Mouse (Mus musculus): ENCODE data around the gene Klk1b21. TPM values are rescaled to one million over a fixed set of nuclear protein-coding genes. Genes with fewer than 3 reads are reported as not detected.

Klk1b21 gene
- polyA plus RNA-seq (2012; rRNA removed; ENCODE audit: low replicate concordance), result not detected in 2 replicates

DNA sequence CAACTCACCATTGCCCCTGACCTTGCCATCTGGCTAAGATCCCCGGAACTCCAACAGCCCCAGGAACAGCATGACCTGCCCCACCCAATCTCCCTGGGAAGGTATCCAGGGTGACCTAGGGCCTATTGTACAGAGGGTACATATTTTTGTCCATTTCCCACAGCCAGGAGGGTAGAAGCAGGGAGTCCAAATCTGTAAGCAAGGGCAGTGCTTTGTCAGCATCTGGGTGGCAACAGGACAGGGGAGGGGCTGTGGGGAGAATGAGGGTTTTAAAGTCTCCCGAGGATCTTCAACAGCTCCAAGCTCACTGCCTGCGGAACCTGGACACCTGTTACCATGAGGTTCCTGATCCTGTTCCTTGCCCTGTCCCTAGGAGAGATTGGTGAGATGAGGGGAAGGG, at the start of gene Klk1b21:
Gene Klk1b21, plus strand, starts transcription at position 301 of the 400 bp plus-strand sequence.

DNA sequence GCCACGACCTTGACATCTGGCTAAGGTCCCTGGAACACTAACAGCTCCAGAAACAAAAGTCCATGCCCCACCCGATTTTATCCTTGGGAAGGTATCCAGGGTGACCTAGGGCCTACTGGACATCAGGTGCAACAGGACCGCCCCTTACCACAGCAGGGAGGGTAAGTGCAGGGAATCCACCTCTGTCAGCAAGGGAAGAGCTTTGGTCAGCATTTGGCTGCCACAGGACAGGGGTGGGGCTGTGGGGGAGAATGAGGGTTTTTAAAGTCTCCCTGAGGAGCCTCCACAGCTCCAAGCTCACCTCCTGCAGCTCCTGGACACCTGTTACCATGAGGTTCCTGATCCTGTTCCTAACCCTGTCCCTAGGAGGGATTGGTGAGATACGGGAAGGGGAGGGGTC, 10.2 kb downstream of the Klk1b21 start, which contains the start of gene Klk1b22:
Gene Klk1b22, plus strand, starts transcription at position 301 of the 400 bp plus-strand sequence.

DNA sequence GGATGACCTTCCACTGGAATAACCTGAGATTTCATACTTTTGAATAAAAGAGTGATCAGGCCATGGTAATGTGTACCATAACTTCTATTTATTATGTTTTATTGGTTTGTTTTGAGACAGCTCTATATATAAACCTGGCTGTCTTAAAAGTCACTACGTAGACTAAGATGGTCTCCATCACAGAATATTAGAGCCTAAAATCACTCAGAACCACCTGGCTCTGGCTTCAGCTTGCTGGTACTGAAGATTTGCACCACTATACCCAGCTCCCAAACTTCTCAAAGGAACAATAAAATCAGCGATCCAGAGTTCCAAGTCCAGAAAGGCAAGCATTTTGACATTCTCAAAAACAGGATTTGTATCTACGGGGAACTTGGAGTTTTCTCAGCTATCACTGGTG, 34.3 kb downstream of the Klk1b21 start, which contains the start of gene Klk1b16:
Gene Klk1b16, plus strand, starts transcription at position 301 of the 400 bp plus-strand sequence.

Other genes starting within 250 kb of the Klk1b21 start
- gene Klk4, start 221.2 kb upstream of the Klk1b21 start, polyA plus RNA-seq (2012; rRNA removed; ENCODE audit: low replicate concordance), result not detected in 2 replicates
- not detected in 2 replicates for gene Klk15, start 168.6 kb upstream of the Klk1b21 start, polyA plus RNA-seq (2012; rRNA removed; ENCODE audit: low replicate concordance)
- 0.14 TPM in 1 of 2 replicates, not detected in the other for gene Klk1b8, start 151.7 kb upstream of the Klk1b21 start, polyA plus RNA-seq (2012; rRNA removed; ENCODE audit: low replicate concordance)
- gene Klk1b1, start 135.6 kb upstream of the Klk1b21 start, polyA plus RNA-seq (2012; rRNA removed; ENCODE audit: low replicate concordance), result not detected in 2 replicates
- gene Klk1b9, start 126.3 kb upstream of the Klk1b21 start, polyA plus RNA-seq (2012; rRNA removed; ENCODE audit: low replicate concordance), result not detected in 2 replicates
- 0.14 TPM in 1 of 2 replicates, not detected in the other for gene Klk1b11, start 106.5 kb upstream of the Klk1b21 start, polyA plus RNA-seq (2012; rRNA removed; ENCODE audit: low replicate concordance)
- gene Klk1b26, start 90.2 kb upstream of the Klk1b21 start, polyA plus RNA-seq (2012; rRNA removed; ENCODE audit: low replicate concordance), result 0.09 TPM in 1 of 2 replicates, not detected in the other
- gene Klk1b27, start 50.0 kb upstream of the Klk1b21 start, polyA plus RNA-seq (2012; rRNA removed; ENCODE audit: low replicate concordance), result 1.4 and 3.0 TPM in 2 replicates
- not detected in 2 replicates for gene Klk1b22, start 10.3 kb downstream of the Klk1b21 start, polyA plus RNA-seq (2012; rRNA removed; ENCODE audit: low replicate concordance)
- gene Klk1b16, start 34.4 kb downstream of the Klk1b21 start, polyA plus RNA-seq (2012; rRNA removed; ENCODE audit: low replicate concordance), result not detected in 2 replicates
- not detected in 2 replicates for gene Klk1b24, start 85.9 kb downstream of the Klk1b21 start, polyA plus RNA-seq (2012; rRNA removed; ENCODE audit: low replicate concordance)
- gene Klk1b3, start 95.9 kb downstream of the Klk1b21 start, polyA plus RNA-seq (2012; rRNA removed; ENCODE audit: low replicate concordance), result not detected in 2 replicates
- gene Klk1b4, start 105.1 kb downstream of the Klk1b21 start, polyA plus RNA-seq (2012; rRNA removed; ENCODE audit: low replicate concordance), result not detected in 2 replicates
- not detected in 2 replicates for gene Klk1b5, start 113.6 kb downstream of the Klk1b21 start, polyA plus RNA-seq (2012; rRNA removed; ENCODE audit: low replicate concordance)
- gene Klk1, start 123.0 kb downstream of the Klk1b21 start, polyA plus RNA-seq (2012; rRNA removed; ENCODE audit: low replicate concordance), result 5.2 and 8.6 TPM in 2 replicates
- gene Gm36864, start 133.8 kb downstream of the Klk1b21 start, polyA plus RNA-seq (2012; rRNA removed; ENCODE audit: low replicate concordance), result not detected in 2 replicates
- 1.3 and 2.7 TPM in 2 replicates for gene 1700028J19Rik, start 144.4 kb downstream of the Klk1b21 start, polyA plus RNA-seq (2012; rRNA removed; ENCODE audit: low replicate concordance)
- 75.6 and 148 TPM in 2 replicates for gene 2410002F23Rik, start 144.4 kb downstream of the Klk1b21 start, polyA plus RNA-seq (2012; rRNA removed; ENCODE audit: low replicate concordance)
- gene Acp4, start 155.1 kb downstream of the Klk1b21 start, polyA plus RNA-seq (2012; rRNA removed; ENCODE audit: low replicate concordance), result not detected in 2 replicates
- not detected in 2 replicates for gene Gm15517, start 159.1 kb downstream of the Klk1b21 start, polyA plus RNA-seq (2012; rRNA removed; ENCODE audit: low replicate concordance)
- 4.7 and 10.7 TPM in 2 replicates for gene Clec11a, start 204.6 kb downstream of the Klk1b21 start, polyA plus RNA-seq (2012; rRNA removed; ENCODE audit: low replicate concordance)
- 0.89 and 3.2 TPM in 2 replicates for gene Shank1, start 207.9 kb downstream of the Klk1b21 start, polyA plus RNA-seq (2012; rRNA removed; ENCODE audit: low replicate concordance)

All from mammary gland, adult 2 months (tissue).